Mouse (Mus musculus): ENCODE data around the gene Cdh4.

Cdh4 gene

GRCm38 (mm10) chr2:179442191-179442540, at the start of gene Cdh4:
Cdh4 (plus strand) TSS chr2:179442431.
- DNase-seq (ENCODE audit: low read depth, low spot score), result peak; percentile 75

GRCm38 (mm10) chr2:179395442-179395841, 46.8 kb upstream of the Cdh4 start:
- DNase-seq (ENCODE audit: low read depth, low spot score), result no peak

GRCm38 (mm10) chr2:179399645-179400249, 42.5 kb upstream of the Cdh4 start:
- no peak for DNase-seq (ENCODE audit: low read depth, low spot score)

GRCm38 (mm10) chr2:179410866-179411561, 31.2 kb upstream of the Cdh4 start:
- DNase-seq (ENCODE audit: low read depth, low spot score), result no peak

GRCm38 (mm10) chr2:179412966-179413365, 29.3 kb upstream of the Cdh4 start:
- no peak for DNase-seq (ENCODE audit: low read depth, low spot score)

- no peak for DNase-seq (ENCODE audit: low read depth, low spot score)
Measured at GRCm38 (mm10) chr2:179414253-179414652, 28.0 kb upstream of the Cdh4 start.

- DNase-seq (ENCODE audit: low read depth, low spot score), result no peak
Measured at GRCm38 (mm10) chr2:179414704-179415103, 27.5 kb upstream of the Cdh4 start.

GRCm38 (mm10) chr2:179415892-179416403, 26.3 kb upstream of the Cdh4 start:
- no peak for DNase-seq (ENCODE audit: low read depth, low spot score)

GRCm38 (mm10) chr2:179416587-179417227, 25.5 kb upstream of the Cdh4 start:
- DNase-seq (ENCODE audit: low read depth, low spot score), result no peak

- no peak for DNase-seq (ENCODE audit: low read depth, low spot score)
Measured at GRCm38 (mm10) chr2:179425602-179426001, 16.6 kb upstream of the Cdh4 start.

GRCm38 (mm10) chr2:179428889-179429288, 13.3 kb upstream of the Cdh4 start:
- no peak for DNase-seq (ENCODE audit: low read depth, low spot score)

GRCm38 (mm10) chr2:179440161-179440560, 2.1 kb upstream of the Cdh4 start:
- no peak for DNase-seq (ENCODE audit: low read depth, low spot score)

GRCm38 (mm10) chr2:179441086-179441485, 1.1 kb upstream of the Cdh4 start:
- DNase-seq (ENCODE audit: low read depth, low spot score), result no peak

GRCm38 (mm10) chr2:179441717-179442116, 514 bp upstream of the Cdh4 start:
- DNase-seq (ENCODE audit: low read depth, low spot score), result no peak

GRCm38 (mm10) chr2:179442541-179443225, 452 bp downstream of the Cdh4 start:
- DNase-seq (ENCODE audit: low read depth, low spot score), result peak; percentile 72

GRCm38 (mm10) chr2:179443226-179443815, 1.1 kb downstream of the Cdh4 start:
- peak; percentile 56 for DNase-seq (ENCODE audit: low read depth, low spot score)

- DNase-seq (ENCODE audit: low read depth, low spot score), result peak; percentile 36
Measured at GRCm38 (mm10) chr2:179443959-179444358, 1.7 kb downstream of the Cdh4 start.

- no peak for DNase-seq (ENCODE audit: low read depth, low spot score)
Measured at GRCm38 (mm10) chr2:179448256-179448655, 6.0 kb downstream of the Cdh4 start.

GRCm38 (mm10) chr2:179449018-179449417, 6.8 kb downstream of the Cdh4 start:
- peak; percentile 4 for DNase-seq (ENCODE audit: low read depth, low spot score)

GRCm38 (mm10) chr2:179459196-179459595, 17.0 kb downstream of the Cdh4 start:
- no peak for DNase-seq (ENCODE audit: low read depth, low spot score)

GRCm38 (mm10) chr2:179459606-179460005, 17.4 kb downstream of the Cdh4 start:
- no peak for DNase-seq (ENCODE audit: low read depth, low spot score)

GRCm38 (mm10) chr2:179463514-179463913, 21.3 kb downstream of the Cdh4 start:
- DNase-seq (ENCODE audit: low read depth, low spot score), result no peak
